Mouse (Mus musculus) spleen, postnatal 4 days (tissue): ENCODE data around the gene Tns2.
"Not testable (repeated sequence)": the region's sequence is repeated elsewhere in the genome, so short reads cannot be mapped to it uniquely, and the experiment has no call there.

Experiments used
- DNase-seq, 2 experiments: peaks; one replicate each; pipeline ENCODE4 v3.0.0; 2022; ENCODE audit warnings: low spot score in 2 of 2

Gene Tns2

DNA sequence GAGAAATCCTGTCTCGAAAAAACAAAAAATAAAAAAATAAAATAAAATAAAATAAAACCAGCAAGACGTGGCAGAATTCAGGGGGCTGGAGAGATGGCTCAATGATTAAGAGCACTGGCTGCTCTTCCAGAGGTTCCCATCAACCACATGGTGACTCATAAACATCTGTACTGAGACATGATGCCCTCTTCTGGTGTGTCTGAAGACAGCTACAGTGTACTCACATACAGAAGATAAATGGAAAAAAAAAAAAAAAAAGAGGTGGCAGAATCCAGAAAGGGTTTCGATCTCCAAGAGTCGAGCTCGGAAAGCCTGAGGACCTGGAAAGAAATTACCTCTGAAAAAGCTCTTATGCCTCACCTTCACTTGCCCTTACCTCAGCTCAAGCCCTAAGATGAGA is 40.9 kb downstream of the Tns2 start:
- DNase-seq = no peak

- DNase-seq = no peak
Observed at GRCm38 (mm10) chr15:102142914-102143912, 43.0 kb downstream of the Tns2 start.

DNA sequence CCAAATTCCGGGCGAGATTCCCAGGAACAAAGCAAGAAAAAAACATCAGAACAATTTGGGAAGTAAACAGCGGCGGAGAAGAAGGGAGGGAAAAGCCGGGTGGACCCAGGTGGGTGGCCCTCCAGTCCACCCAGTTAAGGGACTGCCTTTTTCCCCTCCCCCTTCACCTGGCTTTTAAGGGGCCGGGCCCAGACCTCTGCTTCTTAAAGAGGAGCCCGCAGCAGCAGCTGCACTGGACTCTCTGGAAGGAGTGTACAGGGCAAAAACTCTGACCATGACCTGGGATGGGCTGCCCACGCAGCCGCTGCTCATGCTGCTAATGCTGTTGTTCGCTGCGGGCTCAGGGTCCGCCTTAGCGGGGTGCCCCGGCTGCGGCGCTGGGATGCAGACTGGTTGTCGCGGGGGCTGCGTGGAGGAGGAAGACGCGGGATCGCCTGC is 44.1 kb downstream of the Tns2 start, which contains the start of gene Igfbp6:
Igfbp6 (plus strand) TSS at position 89 of the 438 bp plus-strand sequence.
- DNase-seq = no peak

DNA sequence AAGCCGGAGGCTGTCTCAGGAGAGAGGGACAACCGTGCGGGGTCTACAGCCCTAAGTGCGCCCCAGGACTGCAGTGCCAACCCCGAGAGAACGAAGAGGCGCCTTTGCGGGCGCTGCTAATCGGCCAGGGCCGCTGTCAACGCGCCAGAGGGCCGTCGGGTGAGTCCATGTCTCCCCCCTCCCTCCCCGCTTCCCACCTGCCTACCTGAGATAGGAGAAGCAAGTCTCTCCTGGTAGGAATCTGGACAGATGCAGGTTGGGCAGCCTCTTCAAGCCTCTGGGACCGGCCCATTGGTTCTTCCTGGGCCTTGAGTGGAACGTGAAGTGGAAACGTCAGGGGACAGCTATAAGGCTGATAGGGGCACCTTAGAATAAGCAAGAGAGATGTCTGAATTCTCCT is 44.5 kb downstream of the Tns2 start:
- no peak for DNase-seq

- no peak for DNase-seq
Observed at GRCm38 (mm10) chr15:102145330-102145729, 45.1 kb downstream of the Tns2 start.

DNA sequence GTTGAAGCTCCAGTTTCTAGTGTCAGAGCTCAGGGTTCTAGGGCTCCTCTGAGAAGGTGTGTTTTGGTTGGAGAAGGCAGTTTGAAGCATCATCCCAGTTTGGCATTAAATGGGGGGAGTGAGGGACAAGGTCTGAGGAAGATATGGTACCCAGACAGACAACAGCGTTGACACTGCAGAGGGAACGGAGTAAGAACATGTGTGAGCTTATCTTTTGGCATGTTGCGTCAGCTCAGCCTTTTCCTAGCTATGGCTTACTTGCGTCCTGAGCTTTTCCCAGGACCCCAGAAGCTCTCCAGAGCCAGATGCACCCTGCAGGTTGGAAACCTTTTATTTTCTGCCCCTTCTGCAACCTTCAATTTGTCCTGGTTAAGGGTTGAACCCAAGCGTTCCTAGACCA is 45.9 kb downstream of the Tns2 start:
- DNase-seq = no peak

GRCm38 (mm10) chr15:102146882-102147281 is 46.7 kb downstream of the Tns2 start:
- DNase-seq = no peak

GRCm38 (mm10) chr15:102147674-102148402 is 47.6 kb downstream of the Tns2 start:
- no peak for DNase-seq

DNA sequence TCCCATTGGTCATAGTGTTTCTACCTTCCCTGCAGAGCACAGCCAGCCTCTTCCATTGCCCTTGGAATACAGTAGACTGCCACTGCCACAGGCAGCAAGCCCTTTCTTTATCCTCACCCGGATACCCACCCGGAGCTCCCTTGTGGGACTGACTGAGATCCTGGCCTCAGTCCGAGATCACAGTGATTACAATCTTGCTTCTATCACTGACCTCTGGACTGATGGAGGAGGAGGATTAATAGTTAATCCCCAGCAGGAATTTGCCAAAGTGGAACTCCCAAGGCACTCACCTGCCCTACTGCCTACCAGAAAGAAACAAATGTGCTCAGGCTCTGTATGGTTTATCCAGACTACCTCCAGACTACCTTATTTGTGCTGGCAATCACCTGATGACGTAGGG is 49.3 kb downstream of the Tns2 start:
- DNase-seq = no peak

- peak; percentile 58 to 81 for DNase-seq
Observed at GRCm38 (mm10) chr15:102150301-102151135, 50.3 kb downstream of the Tns2 start, which contains the start of gene Soat2. Gene Soat2, plus strand, starts transcription at chr15:102150526.

DNA sequence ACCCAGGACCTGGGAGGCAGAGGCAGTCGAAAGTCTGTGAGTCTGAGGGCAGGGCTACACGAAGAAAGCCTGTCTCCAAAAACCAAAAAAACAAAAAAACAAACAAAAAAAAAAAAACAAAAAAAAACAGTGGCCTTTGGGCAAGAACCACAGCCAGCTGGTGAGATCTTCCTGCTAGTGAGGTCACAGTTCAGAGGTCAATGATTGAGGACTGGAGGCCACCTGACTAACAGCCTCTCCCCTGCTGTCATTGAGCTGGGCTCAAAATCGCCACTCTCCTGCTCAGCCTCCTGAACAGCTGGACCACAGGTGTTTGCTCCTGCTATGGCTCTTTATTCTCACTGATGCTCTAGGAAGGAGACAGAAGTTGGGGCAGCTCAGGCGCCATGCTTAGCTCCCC is 52.4 kb downstream of the Tns2 start:
- DNase-seq = no peak

- not testable (repeated sequence) for DNase-seq
Observed at GRCm38 (mm10) chr15:102155006-102155405, 54.8 kb downstream of the Tns2 start.

DNA sequence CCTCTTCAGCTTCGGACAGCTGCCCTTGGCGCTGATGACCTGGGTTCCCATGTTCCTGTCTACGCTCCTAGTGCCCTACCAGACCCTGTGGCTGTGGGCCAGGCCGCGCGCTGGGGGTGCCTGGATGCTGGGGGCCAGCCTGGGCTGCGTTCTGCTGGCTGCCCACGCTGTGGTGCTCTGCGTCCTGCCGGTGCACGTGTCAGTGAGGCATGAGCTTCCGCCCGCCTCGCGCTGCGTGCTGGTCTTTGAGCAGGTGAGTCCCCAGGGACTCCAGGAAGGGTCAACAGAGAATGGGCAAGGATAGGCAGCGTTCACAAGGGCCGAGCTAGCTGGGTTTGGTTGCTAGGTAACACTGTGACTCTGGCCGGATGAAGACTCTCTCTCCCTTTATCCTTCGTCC is 56.6 kb downstream of the Tns2 start:
- no peak for DNase-seq

GRCm38 (mm10) chr15:102160415-102161060 is 60.3 kb downstream of the Tns2 start:
- DNase-seq = no peak

DNA sequence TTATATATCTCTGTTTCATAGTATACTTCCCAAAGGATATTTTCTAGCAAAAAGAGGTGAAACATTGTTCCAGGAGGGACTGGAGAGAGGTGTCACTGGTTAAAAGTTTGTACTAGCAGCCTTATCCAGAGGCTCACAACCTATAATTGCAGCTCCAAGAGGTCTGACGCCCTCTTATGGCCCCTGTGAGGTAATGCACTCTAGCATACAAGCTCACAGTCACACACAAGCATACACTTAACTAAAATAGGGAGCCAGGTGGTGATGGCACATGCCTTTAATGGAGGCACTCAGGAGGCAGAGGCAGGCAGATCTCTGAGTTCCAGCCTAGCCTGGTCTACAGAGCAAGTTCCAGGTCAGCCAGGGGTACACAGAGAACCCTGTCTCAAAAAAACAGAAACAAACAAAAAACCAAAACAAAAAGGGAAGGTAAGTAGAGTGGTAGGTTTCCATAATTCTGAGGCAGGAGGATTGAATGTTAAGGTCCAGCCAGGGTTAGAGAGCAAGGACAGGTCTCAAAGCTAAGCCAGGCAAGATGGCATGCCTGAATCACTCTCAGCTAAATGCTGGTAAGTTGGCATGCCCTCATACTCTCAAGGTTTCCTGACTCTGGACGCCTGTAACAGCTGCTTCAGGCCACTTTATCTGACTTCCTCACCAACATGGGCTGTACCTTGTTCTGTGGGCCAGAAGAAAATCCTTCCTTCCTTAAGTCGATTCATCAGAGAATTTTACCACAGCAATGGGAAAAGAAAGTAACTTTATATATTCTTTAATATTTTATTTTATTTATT is 63.9 kb downstream of the Tns2 start:
- DNase-seq = no peak

DNA sequence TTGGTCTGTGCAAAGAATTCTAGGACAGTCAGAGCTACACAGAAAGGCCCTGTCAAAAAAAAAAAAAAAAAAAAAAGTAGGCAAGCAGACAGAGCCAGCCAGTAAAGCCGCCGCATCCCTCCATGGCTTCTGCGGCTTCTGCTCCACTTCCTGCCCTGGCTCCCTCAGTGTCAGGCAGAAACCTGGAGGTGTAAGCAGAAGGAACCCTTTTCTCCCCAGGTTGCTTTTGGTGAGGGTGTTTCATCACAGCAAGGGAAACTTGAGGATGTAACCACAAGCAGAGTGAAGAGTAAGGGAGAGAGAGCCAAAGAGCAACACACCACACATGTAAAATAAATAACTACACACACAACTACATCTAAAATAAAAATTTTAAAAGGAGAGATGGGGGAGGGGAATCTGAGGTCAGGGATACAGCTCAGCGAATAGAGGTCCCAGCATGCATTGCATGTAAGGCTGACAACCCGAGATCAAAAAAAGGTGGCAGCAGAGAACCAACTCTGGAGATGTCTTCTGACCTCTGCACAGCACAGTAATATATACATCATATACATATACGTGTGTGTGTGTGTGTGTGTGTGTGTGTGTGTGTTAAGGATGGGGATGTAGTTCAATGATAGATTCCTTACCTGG is 65.4 kb downstream of the Tns2 start:
- no peak for DNase-seq
